Mouse (Mus musculus) retina, postnatal 7 days (tissue): ENCODE results near the gene Tcf3.

Experiments used
- DNase-seq: peaks from one replicate; pipeline ENCODE4 v3.0.0-alpha.2; 2012; ENCODE audit warnings: low read depth, low spot score

Tcf3 gene

DNA sequence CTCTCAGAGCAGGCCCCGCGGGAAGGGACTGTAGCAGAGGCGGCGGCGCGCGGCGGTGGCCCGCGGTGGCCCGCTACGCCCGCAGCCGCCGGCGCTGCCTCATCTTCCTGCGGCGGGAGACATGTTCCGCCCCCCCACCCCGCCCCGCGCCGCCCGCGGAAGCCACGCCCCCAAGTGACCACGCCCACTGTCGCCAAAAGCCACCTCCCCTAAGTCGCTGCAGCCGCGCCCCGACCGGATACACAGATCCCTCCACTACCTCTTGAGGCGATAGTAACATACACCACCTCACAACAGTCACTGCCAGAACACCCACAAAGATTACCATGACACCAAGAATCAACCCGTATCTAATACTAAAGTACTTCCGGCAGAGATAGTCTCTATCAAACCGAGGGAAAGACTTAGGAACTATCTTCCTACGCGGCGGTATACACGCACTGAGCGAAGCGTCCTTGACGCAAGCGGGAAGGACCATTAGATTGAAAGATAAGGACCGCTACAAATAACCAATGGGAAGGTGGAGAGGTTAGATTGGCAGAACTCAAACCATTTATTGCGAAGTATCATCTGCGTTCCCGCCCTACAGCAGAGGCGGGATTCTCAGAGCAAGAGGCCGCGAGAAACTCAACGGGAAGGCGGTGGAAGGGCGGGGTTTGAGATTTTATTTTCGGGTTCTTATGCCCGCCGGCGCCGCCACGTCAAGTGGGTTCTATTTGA is at the start of gene Tcf3:
Gene Tcf3, minus strand, starts transcription at position 135 of the 720 bp plus-strand sequence.
- DNase-seq = peak; percentile 93

DNA sequence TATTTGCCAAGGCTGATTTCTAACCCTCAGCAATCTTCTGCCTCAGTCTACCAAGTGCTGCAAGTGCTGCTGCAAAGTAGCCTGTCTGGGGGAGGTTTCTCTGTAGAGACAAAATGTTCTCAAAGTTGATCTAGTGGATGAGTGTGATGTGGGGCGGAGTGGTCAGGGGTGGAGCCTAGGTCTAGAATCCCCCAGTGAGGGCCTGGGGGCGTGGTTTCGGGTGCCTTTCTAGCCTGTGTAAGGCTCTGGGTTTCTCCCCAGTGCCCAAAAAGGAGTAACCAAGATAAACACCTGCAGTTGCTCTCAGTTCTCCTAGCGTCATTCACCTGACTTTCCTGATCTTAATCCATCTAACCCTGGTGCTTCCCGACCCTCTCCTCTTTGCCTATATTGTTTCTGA is 47.6 kb upstream of the Tcf3 start:
- DNase-seq = no peak

DNA sequence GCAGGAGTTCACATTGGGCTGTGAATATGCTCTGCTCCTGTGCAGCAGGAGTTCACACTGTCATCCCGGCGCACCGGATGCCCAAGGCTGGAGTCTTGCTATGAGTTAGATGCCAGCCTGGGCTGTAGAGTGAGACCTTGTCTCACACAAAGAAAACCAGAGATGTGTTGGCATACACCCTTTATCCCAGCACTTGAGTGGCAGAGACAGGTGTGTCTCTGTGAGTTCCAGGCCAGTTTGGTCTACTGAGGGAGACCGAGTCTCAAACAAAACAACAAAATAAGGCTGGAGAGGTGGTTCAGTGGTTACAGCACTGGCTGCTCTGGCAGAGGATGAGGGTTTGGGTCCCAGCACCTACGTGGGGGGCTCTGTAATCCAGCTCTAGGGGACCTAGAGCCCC is 45.1 kb upstream of the Tcf3 start:
- no peak for DNase-seq

DNA sequence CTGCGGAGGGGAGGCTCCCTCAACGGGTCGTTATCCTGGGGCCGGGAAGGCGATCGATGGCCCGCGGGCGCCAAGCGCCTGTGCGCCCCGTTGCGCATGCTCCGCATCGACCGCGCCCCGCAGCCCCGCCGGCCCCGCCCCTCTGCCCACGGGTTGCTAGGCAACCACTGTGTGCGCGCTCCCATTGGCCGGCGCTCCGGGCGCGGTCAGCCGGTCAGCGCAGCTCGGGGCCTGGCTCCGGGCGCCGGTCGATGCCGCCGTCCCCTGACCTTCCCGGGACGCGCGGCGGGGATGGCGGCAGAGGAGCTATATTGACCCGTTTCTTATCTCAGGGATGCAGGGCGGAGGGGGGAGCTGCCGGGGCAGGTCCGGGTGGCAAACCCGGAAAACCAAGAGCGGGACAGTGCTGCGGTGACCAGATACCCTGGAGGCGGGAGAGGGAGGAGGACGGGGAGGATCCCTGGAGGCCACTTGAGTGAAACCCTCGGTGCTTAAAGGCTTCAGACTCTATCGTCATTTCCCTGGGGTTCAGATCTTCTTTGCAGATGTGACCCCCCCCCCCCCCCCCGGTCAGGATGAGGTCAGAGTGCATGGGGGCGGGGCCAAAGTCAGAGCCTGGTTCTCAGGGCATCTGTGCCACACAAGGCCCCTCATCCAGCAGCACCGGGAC is 42.0 kb upstream of the Tcf3 start:
- peak; percentile 84 for DNase-seq

DNA sequence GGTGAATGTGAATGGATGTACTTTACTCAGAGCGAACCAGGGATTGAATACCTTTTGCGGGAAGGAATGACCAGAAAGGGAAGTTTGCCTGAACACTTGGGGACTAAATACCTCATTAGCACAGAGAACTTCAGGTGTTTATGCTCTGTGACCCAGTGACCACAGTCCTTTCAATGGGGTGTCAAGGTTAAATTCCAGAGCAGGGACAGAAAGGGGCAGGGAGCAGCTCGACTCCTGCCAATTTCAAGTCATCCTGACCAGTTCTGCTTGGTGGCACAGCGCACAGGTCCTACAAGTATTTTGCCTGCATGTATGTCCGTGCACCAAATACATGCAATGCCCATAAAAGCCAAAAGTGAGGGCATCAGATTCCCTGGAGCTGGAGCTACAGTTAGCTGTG is 31.6 kb upstream of the Tcf3 start:
- no peak for DNase-seq

DNA sequence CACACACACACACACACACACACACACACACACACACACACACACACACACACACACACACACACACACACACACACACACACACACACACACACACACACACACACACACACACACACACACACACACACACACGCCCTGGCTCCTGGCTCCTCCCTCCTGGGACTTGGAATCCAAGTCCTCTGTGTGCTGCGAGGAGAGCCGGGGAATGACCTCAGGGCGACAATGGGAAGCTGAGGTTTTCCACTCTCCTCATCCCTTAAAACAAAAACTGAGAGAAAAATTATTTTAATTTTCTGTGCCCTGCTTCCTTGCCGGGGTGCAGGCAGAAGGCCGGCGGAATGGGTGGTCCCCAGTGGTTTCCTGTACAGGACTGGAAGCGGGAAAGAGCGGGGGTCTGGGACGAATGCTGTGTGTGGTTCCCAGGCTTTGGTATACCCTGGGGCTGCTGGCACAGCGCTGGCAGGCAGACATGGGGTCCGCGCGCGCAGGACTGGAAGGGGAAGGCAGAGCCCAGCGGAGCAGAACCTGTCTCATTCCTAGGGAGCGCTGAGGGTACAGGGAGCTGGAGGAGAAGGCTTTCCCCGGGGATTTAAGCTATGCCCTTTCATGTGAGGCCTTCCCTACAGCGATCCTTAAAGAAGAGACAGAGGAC is 31.1 kb upstream of the Tcf3 start:
- DNase-seq = no peak

DNA sequence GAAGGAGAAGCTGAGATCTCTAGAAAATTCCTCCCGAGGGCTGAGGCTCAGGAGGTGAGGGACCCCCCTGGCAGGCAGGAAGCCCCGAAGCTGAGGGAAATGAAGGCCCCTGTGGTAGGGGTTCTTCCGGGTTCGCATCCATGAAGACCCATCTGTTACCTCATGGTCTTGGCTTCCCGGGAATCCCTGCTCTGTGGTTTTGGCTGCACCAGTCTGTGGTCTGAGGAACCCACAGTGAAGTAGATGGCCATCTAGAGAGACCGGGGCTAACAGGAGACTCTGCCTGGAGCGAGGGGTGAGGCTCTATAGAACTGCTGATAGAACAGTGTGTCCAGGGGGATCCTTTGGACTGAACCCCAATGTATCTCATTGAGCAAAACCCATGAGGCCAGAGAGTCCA is 27.9 kb upstream of the Tcf3 start:
- DNase-seq = no peak

DNA sequence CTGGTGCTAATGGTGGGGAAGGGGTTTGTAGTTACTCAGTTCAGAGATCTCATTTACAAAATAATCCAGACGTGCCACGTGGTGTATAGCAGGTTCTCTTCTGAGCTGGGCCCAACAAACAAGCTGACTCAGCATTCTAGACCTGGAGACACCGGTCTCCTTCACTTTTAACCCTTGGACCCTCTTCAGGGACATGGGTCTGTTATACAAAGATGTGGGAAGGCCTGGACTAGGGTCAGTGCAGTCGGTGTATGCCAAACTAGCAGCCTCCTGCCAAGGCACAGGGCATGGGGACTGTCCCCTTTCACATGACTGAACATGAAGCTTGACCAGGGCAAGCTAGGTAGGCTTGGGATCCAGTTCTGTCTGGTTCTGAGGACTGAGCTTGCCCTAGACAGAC is 26.9 kb upstream of the Tcf3 start:
- no peak for DNase-seq

DNA sequence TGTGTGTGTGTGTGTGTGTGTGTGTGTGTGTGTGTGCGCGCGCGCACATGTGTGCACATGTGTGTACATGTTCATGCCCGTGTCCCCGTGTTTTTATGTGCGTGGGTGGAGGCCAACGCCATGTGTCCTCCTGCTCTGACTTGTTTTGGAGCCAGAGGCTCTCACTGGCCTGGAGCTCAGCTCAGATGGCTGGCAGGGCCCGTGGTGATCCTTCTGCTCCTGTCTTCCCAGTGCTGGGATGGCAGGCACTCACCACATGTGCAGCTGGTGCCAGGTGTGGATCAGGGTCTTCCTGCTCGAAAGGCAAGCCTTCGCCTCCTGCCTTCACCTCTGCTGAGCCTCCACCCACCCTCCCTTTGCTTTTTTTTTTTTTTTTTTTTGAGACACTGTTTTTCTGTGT is 26.2 kb upstream of the Tcf3 start:
- DNase-seq = no peak

DNA sequence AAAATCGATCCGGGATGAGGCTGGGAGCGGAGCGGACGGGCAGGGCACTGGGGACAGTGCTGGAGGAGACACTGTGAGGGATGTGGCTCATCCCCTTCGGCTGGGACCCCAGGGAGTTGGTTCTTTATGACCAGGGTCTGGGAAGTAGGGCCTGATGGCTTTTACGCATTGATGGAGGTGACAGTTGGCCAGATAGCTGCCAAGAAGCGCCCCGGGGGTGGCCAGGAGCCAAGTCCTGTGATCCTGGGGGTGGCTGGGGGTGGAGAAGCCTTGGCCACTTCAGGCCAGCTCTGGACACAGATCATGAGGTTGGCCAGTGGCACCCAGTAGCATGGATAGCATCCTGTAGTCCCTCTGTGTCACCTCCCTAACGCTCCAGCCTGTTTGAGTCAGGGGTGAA is 25.8 kb upstream of the Tcf3 start:
- DNase-seq = no peak

DNA sequence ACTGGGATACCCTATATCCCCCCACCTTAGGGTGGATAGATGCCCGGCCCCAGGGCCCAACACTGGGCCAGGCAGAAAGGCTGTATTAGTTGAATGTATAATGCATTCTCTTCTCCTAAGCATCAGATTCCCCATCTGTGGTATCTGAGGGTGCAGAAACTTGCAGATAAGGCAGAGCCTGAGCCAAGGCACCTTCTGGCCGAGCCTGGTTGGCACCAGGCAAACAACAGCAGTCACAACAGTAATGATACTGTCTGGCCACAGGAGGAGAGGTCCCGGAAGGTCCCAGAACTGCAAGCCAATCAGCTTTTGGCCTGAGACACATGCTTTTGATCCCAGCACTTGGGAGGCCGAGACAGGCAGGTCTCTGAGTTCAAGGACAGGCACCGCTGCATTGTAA is 22.2 kb upstream of the Tcf3 start:
- no peak for DNase-seq

DNA sequence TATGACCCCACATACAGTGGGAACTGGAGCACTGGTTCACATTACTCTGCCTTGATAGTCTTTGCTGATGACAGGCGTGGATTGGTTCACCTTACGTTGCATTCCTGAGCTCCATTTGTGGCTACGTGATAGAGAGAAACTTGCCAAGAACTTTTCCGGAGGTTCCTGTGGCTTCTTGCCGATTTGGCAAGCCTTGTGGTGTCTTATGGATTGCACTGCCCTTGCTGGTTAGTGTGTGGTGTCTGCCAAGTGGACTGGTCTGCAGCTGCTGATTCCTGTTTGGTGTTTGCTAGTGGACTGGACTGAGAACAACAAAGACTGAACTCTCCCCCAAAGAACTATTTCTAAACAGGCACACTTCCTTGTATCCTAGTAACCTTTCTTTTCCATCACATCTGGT is 21.3 kb upstream of the Tcf3 start:
- no peak for DNase-seq

DNA sequence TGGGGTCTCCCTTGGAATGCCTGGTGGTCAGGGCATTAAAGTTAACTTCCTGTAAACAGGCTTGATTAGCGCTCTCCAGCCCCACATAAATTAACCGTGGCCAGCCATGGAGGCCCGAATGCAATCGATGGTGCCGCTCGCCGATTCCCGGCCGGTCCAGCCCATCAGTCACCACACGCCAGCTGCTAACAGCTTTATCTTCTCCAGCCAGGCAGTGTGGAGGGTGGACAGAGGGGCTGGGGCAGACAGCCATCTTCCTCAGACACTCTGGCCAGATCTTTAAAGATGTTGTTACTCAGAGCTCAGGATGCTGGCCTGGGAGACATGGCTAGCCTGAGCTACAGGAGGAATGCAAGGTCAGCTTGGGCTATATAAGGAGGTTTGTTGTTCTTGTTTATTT is 20.2 kb upstream of the Tcf3 start:
- DNase-seq = no peak

DNA sequence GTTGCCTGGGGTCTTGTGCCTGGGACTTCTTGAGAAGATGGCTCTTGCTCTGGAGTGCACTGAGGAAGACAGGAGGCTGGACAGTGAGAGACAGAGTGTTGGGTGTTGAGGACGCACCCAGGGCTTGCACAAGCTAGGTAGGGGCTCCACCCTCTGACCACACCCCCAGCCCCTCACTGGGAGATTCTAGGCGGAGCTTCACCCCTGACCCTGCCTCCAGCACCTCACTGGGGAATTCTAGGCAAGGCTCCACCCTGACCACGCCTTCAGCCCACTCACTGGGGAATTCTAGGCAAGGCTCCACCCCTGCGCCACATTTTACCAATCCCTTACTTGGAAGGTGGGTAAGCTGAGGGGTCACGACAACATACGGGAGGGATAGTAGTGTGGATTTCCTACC is 17.2 kb upstream of the Tcf3 start:
- no peak for DNase-seq

DNA sequence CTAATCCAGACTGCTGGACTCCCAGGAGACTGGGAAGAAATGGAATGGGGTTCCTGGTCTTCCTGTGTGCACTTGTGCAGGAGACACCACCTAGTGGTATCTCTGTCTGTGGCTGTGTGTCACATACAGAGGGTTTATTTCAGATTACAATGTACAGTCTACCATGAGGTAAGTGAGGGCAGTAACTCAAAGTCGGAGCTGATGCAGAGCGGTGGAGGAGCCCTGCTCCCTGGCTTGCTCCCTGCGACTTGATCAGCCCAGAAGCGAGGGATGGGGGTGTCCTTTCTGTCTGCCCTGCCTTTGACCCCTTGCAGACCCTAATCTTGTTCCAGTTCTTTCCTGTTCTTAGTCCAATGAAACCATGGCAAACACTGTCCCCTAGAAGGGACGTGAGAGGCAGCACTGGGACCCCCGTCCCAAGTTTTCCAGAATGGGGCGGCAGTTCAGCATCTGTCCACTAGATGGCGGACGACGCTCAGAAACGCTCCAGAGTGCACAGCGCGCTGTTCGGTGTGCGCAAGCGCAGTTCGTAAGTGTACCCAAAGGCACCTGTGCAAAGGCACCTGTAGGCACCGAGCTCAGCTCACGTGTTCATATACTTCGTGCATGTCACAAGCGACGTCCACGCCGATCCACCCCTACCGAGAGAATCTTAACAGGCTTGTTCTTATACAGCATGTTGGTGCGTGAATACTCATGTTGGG is 12.6 kb upstream of the Tcf3 start:
- DNase-seq = peak; percentile 82

DNA sequence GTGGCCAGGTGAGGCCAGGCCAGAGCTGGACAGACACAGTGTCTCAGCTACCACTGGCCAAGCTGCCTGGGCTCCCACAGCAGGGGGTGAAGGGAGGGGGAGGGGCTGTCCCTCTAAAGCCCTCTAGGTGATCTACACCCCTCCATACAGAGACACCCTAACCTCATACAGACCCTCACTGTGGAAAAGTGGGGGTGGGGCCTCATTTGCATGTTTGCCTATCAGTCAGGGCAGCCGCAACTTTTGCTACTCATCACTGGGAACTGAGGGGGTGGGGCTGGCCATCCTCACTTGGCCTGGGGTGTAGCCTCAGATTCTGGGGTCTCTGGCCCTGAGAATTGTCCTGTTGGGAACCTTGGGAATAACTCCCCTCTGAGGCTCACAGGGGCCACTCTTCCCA is 11.6 kb upstream of the Tcf3 start:
- no peak for DNase-seq

DNA sequence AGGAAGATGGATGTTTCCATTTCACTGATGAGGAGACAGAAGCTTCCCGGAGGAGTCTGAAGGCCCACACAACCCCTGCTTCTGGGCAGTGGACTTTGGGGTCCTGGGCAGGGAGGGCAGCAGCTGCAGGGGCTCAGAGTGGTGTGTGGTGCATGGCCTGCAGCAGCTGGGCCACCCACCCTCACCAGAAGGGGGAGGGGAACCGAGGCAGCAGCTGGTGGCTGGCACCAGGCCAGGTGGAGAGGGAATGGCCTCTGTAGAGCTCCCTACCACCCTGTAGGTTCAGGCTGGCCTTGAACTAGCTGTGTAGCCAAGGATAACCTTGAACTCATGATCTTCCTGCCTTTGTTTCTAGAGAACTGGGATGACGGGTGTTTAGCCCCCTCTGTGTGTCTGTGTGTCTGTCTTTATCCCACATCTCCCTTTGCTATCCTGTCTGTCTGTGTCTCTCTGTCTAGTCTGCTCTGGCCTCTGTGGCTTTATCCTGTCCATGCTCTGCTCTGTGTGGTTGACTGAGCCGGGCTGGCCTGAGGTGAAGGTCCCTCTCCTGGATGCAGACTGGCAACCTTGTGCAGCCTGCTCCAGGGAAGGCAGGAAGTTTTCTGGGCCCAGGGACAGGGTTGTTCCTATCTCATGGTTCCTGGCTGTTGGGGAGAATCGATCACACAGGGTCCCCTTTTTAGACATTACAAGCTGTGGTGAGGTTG is 11.0 kb upstream of the Tcf3 start:
- no peak for DNase-seq

DNA sequence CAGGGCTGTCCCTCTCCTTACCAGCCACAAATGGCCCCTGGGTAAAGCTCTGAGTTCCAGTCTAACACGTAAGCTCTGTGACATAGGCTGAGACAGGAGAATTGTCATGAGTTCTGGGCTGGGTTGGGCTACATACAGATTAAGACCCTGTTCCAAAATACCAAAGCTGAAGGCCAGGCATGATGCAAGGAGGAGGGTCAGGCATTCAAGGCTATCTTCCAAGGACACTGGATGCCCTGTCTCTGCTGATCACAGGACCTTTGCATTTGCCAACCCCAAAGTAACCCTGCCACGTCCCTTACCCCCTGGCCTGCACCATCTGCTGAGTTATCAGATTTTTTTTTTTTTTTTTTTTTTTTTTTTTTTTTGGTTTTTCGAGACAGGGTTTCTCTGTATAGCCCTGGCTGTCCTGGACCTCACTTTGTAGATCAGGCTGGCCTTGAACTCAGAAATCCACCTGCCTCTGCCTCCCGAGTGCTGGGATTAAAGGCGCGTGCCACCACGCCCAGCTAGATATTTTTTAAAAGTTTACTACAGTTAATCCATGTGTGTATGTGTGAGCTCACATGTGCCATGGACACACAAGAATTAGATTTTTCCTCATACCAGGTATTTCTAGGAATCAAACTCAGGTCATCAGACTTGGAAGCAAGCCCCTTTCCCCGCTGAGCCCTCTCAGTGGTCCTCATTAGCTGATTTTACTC is 10.3 kb upstream of the Tcf3 start:
- no peak for DNase-seq

DNA sequence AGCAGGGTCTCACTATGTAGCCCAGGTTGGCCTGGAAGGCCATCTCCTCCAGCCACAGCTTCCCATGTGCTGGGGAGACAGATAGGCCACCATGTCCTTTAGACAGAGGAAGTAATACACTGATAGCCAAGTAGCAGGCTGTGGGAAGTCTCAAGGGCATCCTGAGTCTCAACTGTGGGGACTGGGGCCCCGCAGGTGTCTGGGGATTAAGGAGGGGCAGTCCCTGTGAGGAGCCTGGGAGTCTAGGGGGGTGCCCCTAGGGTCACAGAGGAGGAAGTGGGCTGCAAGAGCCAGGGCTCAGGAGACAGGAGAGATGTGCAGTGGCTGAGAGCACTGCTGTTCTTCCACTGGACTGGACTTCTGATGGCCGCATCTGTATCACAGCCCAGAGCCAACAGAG is 9.5 kb upstream of the Tcf3 start:
- no peak for DNase-seq

DNA sequence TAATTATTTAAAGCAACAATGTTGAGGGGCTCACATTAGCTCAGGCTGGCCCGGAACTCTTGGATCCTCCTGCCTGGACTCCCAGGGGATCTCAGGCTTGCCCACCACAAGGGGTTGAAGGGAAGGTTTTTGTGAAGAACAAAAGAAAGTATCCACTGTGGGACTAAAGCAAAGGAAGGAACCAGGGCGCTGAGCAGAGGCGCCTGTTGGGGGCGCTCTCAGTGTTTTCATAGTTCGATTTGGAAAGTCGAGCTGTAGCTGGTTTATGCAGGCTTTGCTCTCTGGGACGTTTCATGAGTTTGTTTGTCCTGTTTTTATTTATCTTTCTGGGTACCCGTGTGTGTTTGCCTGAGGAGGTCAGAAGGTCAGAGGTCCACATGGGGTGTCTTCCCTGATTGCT is 8.2 kb upstream of the Tcf3 start:
- no peak for DNase-seq

DNA sequence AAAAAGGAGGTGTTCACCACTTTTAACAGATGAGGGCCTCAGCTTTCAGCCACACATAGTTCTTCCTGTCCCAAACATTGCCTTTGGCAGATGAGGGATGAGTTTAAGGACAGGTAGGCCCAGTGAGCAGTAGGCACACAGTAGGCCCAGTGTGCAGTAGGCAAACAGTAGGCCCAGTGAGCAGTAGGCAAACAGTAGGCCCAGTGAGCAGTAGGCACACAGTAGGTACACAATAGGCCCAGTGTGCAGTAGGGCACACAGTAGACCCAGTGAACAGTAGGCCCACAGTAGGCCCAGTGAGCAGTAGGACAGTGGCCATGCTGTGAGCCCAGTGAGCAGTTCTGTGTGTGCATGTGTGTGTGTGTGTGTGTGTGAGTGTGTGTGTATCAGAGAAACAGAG is 6.6 kb upstream of the Tcf3 start:
- DNase-seq = no peak
